In genomic region chr2:81143600-81143999, GRCm38 (mm10) we compare ENCODE assay signal across 14 mouse cellular contexts.
DNase-seq lines count a peak whose midpoint lies in the region; ATAC-seq lines count a peak whose summit lies in the region.
"Had no signal": no experiment of that assay in that cellular context is flagged by ENCODE, and none has a peak within 500 bp of the region (broad histone marks: within the 10 kb centered on the region; RNA-seq: fewer than 3 reads in every experiment).

No protein-coding gene starts in this region.

- H3K36me3 ChIP-seq in hindbrain, embryonic 10.5 days = no peaks in the 10 kb centered on the region
- no peaks in the 10 kb centered on the region for H3K36me3 ChIP-seq in limb, embryonic 13.5 days
- H3K36me3 ChIP-seq: forebrain, embryonic 10.5 days had no signal

- no peaks in the 10 kb centered on the region for H3K27me3 ChIP-seq in hindbrain, embryonic 10.5 days (ENCODE audit: insufficient read depth, poor library complexity, severe bottlenecking)
- H3K27me3 ChIP-seq in limb, embryonic 13.5 days = no peaks in the 10 kb centered on the region

- peak; percentile 7 to 19 for DNase-seq in cerebellum, postnatal 10 days
- no peak for DNase-seq in cerebellum, adult 8-10 months
- peak; percentile 13 to 35 for DNase-seq in layer of hippocampus, postnatal 14 days (ENCODE audit: low spot score in 2 of 2)
- DNase-seq in layer of hippocampus, adult 8-10 months (ENCODE audit: low spot score in 2 of 2) = no peak
- peak; percentile 9 for DNase-seq in hindbrain, embryonic 10.5 days (ENCODE audit: low spot score)
- no peak for DNase-seq in yolk sac, embryonic 10.5 days (ENCODE audit: low spot score)
- DNase-seq in gastrocnemius, postnatal 14 days = no peak
- DNase-seq: cerebellum, postnatal 25 days; heart, adult 2 months; lung, postnatal 14 days; right cerebral cortex, postnatal 4 days; thymus, postnatal 14 days had no signal

- intact Hi-C loops in gastrocnemius, postnatal 14 days (cut with DNase I; ENCODE audit: low total_unique reads) = no loop called here

- H3K27ac ChIP-seq in hindbrain, embryonic 10.5 days = no peak overlapping the region
- no peak overlapping the region for H3K27ac ChIP-seq in limb, embryonic 13.5 days
- H3K27ac ChIP-seq: forebrain, embryonic 10.5 days; heart, adult 2 months had no signal

- H3K9me3 ChIP-seq in hindbrain, embryonic 10.5 days = no peaks in the 10 kb centered on the region
- no peaks in the 10 kb centered on the region for H3K9me3 ChIP-seq in limb, embryonic 13.5 days
- H3K9me3 ChIP-seq: forebrain, embryonic 10.5 days had no signal

- no peaks in the 10 kb centered on the region for H3K4me1 ChIP-seq in hindbrain, embryonic 10.5 days (replicated peaks)
- H3K4me1 ChIP-seq in limb, embryonic 13.5 days = peaks cover 12% of the 10 kb centered on the region; the same call in 1 of the 2 replicates

- no peak overlapping the region for H3K4me2 ChIP-seq in limb, embryonic 13.5 days (replicated peaks)

- WGBS in hindbrain, embryonic 10.5 days = 38% methylated on average over 4 of the region's 4 CpGs
- 10% methylated on average over 4 of the region's 4 CpGs for WGBS in limb, embryonic 13.5 days

- no peak overlapping the region for H3K9ac ChIP-seq in limb, embryonic 13.5 days

- ATAC-seq in limb, embryonic 13.5 days (ENCODE audit: low FRiP score, low read depth) = peak; percentile 89

- H3K4me3 ChIP-seq in hindbrain, embryonic 10.5 days = no peak overlapping the region
- H3K4me3 ChIP-seq in limb, embryonic 13.5 days = no peak overlapping the region
- H3K4me3 ChIP-seq: forebrain, embryonic 10.5 days; heart, adult 2 months had no signal

Comparison
In these comparisons a context has a peak if more than half of its experiments do, and no peak if none do; other contexts are left out.
1. DNase-seq: peak in cerebellum, postnatal 10 days (2 of 2), layer of hippocampus, postnatal 14 days (2 of 2) and hindbrain, embryonic 10.5 days (single experiment); none in cerebellum, adult 8-10 months (single experiment), layer of hippocampus, adult 8-10 months (0 of 2), yolk sac, embryonic 10.5 days (single experiment) and gastrocnemius, postnatal 14 days (single experiment).